Mouse (Mus musculus) ovary, adult 18-20 months (tissue): ENCODE measurements around the gene Ncoa7.

ENCODE experiments used
- DNase-seq: peaks from one replicate; pipeline ENCODE4 v3.0.0; 2022; ENCODE audit warnings: low spot score, mixed read lengths

Gene Ncoa7

DNA sequence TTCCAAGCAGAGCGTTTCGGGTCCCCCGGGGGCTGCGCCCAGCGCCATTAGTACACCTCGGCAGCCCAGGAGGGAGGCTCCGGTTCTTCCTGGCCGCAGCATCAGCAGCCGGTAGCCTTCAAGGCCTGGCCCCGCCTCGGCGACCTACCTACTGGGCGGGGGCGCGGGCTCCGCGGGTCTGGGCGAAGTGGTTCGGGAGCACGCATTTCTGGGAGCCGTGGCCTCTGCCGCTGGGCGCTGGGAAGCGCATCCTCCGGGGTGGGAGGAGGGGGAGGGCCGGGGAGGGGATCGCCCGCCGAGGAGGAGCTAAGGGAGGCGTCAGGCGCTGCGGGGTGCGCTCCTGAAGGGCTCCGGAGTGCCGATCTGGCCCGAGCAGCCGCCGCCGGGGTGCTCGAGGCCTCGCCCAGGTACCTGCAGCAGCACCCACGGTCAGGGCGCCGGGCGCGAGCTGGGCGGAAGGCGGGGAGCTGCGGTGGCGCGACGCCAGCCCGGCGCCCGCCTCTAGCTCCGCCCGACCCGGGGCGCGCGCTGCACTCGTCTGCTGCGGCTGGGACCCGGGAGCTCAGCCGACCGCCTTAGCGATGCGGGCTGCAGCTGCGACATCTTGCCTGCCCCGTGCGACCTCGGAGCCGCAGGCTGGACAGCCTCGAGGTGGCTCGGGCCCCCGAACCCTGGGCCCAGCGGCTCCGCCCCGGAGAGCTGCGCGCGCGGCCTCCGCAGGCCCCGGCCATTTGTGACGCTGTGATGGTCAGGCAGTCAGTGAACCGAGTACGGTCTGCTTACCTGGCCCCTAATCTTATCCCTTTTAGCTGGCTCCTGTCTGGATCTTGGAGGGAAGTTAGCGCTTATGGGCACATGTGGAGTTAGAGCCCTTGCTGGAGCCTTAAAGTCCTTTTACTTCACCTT, at the start of gene Ncoa7:
Gene Ncoa7, minus strand, starts transcription at position 646 of the 906 bp plus-strand sequence.
- DNase-seq = peak; percentile 83

DNA sequence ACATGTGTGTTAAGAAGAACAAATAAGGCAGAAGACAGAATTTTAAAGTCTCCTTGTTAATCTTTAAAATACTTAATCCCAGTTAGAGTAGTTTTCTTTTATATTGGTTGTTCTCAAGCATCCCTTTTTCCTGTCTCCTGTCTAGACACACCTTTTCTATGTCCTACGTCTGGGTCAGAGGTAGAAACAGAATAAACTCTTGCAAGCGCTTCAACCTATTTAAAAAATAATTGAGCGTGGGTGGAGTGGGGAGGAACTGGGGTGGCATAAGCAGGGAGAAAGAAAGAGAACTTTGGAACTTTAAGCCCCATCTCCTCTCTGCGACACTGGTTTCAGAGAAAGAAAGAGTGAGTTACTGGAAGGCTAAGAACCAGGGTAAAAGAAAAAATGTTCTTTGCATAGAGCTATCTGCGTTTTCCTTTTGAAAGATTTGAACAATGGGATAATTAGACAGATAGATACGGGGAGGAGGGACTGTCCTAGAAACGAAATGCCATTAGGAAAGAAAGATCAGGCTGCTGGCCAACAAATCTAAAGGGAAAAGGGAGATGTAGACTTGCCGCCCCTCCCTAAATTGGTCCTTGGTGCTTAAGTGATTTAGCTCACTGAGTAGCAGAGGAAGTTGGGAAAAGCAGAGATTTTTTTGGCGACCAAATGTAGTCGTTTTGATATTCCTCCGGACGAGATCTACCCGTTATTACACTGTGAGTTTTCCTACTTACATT, 42.1 kb upstream of the Ncoa7 start:
- no peak for DNase-seq

DNA sequence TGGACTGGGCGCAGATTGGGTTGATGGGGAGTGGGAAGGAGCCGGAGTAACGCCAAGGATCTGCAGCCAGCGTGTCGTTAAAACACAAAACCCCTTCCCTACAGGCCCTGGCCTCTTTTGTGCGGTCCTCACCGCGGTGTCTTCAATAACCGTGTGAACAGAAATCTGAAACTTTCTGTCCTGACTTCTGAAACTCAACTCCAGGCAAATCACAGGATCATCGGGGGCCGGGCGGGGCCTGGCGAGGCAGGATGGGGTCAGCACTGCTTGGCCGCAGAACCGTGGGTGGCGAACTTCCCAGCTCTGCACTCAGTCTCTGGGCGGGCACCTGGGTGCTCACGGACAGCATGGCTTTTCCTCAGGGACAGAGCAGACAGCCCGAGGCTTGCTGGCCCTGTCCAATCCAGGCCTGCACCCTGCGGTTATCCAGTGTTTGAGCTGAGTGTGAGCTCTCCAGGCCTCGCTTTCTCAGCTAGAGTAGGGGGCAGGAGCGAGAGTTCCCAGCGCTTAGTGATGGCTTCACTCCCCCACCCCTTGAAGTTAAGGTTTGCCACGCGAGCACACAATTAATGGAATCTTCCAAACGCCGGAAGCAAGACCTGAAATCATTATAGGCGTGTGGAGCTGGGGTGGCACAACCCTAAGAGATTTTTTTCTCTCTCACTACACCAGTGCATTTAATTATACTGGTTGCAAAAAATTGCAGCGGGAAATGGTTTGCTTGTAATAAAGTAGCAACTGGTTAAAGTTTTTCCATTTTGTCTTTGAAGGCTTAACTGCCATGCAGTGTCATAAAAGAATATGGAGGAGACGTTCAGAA, 41.3 kb upstream of the Ncoa7 start:
- DNase-seq = peak; percentile 26

DNA sequence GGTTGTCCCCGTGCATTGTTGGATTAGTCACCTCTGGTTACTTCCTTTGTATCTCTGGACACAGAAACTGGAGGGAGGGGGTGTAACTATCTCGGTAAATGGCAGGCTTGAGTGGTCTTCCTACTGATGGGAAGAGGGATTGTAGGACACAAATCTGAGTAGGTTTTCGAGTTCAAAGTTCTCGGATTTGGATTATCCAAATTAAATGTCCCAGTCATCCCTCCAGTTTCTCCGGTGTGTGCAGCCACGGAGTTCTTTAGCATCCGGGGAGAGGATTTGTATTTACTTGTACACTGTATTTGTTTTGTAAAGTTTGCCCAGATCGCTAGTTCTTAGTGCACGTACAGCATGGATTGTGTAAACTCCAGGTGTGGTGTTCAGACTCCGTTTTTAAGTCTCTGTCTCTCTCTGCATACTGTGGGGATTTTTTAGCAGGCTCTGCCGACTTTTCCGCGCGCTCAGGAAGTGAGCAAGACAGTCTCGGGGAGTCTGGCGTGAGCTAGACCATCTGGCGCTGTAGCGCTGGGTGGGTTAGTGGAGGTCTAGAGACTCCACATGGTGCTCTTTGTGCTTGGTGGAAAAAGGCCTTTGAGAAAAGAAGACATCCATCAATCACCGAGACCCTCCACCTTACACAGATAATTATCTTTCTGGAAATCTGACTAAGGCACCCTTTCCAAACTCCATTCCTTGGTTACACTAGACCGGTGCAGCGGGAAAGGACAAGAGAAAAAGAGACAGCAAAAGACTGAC, 40.5 kb upstream of the Ncoa7 start:
- DNase-seq = peak; percentile 2

DNA sequence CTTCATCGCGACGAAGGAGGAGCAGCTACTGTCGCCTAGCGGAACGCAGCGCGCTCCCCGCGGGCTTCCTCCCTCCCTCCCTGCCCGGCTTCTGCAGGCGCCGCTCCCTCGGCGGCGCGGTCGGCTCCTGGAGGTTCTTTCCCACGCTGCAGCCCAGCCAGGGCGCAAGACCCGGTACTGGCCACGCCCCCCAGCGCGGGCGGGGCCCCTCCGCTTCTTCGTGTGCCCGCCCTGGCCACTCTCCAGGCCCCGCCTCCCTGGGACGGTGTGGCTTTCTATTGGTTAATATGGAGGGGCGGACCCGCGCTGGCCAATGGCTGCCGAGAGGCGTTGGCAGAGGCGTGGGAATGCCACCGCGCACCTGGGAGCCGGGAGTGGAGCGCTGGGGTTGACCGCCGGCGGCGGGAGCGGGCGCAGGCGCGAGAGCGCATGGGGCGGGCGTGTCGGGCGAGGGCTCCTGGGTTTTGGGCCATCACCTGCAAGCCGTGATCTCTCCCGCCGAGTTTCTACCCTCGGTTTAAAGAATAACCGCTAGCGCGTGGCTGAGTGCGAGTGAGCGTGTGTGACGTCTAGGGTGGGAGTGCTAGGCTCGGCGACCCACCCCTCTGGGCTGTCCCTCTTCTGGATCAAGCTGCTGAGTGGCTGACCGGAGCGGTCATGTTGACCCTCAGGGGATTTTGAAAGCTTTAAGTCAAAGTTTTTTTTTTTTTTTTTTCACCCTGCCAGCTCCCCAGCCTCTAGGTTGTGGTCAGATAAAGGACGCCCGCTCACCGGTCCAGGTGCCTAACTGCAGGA, 39.7 kb upstream of the Ncoa7 start, which contains the start of gene Hey2:
Gene Hey2, minus strand, starts transcription at position 159 of the 795 bp plus-strand sequence.
- peak; percentile 97 for DNase-seq

DNA sequence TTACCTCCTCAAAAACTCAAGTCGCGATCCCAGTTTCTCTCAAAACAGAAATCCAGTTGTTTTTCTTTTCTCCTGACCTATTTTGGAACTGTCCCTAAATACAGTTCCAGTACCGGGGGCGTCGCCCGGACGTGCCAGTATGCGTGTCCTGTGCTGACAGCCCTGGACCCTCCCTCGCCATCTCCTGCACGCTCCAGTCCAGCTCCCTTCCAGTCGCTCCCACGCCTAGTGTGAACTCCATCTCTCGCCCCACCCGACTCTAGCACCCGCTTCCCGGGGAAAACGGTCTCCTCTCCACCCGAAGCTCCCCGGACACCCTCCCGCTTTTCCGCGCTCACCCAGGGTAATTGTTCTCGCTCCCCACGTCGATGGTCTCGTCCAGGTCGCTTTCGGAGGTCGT, 39.1 kb upstream of the Ncoa7 start:
- no peak for DNase-seq

DNA sequence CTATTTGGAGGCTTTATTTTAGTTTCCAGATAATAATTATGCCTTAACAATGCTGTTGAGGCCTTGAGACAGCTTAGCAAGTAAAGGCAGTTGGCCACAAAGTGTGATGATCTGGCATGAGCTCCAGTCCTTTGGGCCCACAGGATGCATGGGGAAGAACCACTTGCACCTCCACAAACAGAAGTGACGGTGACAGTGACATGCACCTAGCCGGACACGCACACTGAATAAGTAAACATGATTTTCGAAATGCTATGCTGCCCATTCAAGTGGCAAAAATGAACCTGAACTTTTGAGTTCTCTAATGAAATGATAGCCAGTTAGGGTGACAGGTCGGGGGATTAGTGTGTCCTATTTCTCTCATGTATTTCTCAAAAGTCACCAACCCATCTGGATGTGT, 37.7 kb upstream of the Ncoa7 start:
- DNase-seq = no peak

DNA sequence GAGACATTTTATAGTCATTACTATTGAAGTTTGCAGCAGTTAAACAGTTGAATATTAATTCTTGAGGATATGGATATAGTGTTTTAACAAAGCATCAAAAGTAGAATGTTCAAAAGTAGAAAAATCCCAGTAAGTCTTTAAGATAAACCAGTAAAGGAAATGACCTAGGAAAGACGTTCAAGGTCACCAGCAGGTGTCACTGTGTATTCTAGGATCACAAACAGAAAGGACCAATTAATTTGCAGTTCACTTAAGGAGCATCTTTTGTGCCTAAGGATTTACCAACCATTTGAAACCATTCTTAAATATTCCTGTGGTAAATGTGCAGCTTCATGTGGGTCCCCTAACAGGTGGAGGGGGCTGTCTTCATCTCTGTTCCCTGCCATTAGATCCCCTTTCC, 35.1 kb upstream of the Ncoa7 start:
- DNase-seq = no peak

DNA sequence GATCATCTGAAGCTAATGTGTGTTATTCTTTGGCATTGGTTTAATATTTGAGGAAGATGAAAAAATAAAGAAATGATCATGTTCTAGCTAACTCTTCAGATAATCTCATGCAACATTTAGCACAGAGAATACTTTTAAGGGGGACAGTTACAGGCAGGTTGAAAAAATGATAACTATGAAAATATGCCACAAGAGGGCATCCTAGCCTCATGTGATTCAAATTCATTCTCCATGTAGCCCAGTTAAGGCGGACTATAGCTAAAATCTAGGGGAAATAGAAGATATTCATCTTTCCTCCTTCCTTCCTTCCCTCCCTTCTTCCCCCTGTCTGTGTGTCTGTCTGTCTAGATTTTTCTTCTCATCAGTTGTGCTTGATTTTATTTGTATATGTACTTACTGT, 21.9 kb upstream of the Ncoa7 start:
- DNase-seq = no peak

DNA sequence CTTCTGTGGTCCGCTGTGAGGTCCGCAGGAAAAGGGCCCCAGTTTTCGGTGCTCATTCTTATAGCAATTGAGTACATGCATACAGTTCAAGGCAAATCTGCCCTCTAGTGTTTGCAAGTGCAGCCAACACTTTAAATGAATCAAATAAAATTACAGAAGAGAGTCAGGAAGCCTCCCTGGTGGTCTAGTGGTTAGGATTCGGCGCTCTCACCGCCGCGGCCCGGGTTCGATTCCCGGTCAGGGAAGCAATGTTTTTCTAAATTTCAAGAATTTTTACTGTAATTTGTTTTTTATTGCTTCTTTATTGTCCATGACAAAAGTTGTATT, 7.8 kb upstream of the Ncoa7 start:
- peak; percentile 46 for DNase-seq

DNA sequence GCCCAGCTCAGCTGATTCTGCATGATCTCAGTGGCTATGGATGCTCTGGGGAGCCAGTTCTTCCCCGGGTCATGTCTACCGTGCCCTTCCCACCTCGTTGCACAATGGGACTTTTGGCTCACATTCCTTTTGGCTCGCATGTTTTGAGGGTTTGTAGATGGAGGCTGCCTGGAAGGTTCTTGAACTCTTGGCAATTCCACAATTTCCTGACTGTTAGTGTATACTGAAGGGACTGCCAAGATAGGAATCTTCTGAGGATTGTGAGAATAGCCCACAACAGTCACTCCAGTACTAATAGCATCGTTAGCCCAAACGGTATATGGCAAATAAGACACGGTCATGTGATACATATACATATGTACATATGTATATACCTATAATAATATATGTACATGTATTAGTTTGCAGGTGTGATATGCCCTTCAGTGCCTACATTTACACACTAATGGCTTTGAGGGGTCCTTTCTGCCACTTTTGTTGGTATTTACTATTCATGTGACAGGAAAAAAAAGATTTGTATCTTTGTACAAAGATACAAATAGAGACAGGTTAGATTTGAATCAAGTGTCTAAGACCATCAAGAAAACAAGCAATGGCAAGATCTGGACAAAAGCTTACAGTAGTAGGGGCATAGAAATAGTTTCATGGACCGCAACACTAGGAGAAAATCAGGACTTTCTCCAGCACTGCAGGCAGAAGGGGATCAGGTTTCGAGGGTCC, 7.3 kb upstream of the Ncoa7 start:
- no peak for DNase-seq

DNA sequence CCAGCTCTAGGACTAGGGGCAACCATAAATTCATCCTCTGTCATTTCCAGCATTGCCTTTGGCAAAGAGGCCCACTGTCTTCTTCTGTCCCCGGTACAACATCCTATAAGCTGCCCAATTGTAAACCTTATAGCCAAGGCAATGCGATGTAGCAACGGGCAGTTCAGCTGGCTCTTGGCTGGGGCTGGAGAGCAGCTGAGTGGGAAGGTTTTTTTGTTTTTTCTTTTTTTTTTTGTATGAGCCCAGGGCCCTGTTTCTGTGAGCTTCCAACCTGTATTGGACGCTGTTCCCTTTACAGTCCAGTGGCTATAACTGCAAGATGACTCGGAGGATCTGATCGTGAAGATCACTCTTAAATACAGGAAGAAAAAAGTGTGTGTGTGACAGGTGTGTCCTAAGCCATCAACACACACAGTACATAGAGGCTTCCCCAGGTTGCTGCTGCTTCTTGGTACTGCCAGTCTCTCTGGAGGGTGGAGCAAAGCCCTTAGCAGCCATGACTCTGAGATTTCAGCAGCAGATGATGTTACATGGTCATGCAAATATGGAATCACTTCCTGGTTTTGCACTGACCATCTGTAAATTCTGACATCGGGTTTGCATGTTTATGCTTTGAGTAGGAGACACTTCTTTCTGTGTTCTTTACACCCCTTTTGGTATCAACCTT, 594 bp upstream of the Ncoa7 start:
- DNase-seq = no peak

DNA sequence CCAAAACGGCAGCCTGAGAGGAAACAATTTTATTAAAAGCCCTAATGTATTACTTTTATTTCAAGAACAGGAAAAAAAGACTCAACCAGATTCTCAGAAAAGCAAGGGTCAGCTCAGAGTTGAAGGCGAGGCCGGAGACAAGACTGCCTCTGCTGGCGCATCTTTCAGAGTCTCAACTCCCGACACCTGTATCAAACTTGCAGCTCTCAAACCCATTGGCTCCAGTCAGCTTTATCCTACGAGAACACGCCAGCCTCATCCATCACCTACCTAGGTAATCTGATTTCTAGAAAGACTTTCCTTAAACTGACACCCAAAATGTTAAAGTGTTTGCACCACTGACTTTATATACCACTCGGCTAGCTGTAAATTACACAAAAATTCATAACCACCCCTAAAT, 1.1 kb downstream of the Ncoa7 start:
- DNase-seq = no peak

DNA sequence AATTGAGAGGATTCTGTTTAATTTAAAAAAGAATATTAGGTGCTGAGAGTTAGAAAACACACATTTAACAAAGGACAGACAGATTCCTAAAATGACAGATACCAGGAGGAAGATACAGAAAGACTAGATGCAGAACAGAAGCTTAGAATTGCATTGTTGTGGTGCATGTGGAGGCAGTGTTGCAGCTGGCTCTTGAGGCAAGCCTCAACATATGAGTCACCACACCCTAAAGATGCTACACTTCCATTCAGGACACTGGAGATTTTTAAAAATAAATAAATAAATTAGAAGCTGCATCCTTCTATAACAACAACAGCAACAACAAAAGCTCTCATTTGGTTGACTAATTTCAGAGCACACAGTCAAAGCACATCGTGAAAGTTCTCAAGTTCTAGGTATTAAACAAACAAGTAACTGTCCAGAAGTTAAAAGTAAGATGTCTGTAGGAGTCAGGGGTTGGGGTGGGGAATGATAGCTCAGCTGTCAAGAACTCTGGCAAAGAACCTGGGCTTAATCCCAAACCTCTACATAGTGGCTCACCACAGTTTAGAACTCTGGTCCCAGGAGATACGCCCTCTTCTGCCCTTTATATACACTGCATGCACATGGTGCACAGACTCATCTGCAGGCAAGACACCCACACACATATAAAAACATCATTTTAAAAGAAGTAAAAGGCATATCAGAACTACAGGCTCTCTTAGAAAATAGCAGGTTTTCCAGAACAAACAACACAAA, 3.2 kb downstream of the Ncoa7 start:
- DNase-seq = no peak

DNA sequence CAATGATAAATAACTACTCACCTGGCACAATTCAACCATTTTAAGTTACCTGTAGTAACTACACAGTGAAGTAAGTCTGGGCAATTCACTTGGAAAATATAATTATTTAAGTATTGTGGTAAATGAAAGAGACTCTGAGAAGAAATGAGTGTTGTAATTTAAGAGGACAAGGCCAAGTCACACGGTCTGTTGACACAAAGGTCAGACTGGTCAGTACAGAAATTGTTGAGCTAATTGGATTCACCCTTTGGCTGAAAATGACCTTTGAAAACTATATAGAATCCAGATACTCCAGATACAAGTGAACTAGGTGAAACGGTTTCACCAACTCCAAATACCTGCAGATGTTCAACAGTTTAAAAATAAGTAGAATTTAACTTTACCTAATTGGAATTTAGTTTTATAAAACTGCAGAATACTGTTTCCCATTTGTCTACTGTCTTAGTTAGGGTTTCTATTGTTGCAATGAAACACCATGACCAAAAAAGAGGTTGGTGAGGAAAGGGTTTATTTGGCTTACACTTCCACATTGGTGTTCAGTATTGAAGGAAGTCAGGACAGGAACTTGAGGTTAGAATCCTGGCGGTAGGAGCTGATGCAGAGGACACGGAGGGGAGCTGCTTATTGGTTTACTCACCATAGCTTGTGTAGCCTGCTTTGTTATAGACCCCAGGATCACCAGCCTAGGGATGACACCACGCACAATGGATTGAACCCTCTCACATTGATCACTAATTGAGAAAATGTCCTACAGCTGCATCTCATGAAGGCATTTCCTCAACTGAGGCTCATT, 6.5 kb downstream of the Ncoa7 start:
- DNase-seq = no peak

DNA sequence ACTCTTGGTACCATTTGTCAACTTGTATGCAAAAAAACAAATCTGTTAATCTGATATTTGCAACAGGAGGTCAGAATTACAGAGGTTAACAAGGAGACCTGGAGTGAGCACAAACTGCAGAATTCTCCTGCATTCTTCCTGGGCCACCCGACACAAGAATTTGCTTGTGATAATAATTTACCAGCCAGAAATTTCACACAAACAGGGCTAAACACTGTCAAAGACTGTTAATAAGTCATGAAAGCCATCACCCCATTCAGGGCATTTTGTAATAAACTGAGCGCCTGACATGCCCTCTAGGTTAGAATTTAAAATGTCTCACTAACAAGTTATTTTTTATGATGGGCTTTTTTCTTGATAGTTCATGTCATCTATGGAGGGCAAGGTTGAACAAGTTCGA, 12.1 kb downstream of the Ncoa7 start:
- DNase-seq = no peak

DNA sequence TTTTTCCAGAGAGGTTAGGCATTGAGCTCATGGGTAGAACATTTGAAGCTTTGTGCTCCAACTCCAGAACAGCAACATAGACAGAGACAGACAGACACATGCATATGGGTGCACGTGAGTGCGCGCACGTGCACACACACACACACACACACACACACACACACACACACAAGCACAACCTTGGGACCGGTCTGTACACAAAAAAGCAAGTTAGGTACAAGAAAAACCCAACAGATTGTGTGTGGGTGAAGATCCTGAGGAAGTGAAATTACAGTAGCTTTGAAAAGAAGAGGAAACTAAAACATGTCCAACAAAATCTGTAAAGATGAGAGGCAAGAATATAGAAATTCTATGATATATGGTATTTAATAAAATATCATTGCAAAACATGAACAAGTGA, 13.6 kb downstream of the Ncoa7 start:
- DNase-seq = no peak

DNA sequence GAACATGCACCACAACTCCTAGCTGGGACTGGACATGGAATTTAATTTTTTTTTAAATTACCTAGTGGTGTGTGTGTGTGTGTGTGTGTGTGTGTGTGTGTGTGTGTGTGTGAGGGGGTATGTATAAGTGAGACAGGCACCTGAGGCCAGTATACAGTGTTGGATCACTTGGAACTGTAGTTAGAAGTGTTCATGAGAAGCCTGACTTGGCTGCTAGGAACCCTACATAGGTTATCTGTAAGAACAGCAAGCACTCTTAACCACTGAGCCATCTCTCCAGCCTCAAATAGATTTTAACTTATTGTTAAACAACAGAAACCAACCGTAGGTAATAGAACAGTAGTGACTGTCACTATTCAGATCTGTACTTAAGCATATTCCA, 14.8 kb downstream of the Ncoa7 start:
- DNase-seq = no peak
